Mouse (Mus musculus): Measurements from ENCODE around the gene Nefh.

- TF ChIP-seq CTCF (IDR thresholded peaks at IDR 0.05; ENCODE audit: extremely low read depth, insufficient read depth, low read length) (no peak), POLR2A (IDR thresholded peaks at IDR 0.05; ENCODE audit: extremely low read depth, insufficient read depth, low read length) (no peak)
Measured at GRCm38 (mm10) chr11:4967549-4967948, 19.7 kb upstream of the Nefh start.

Measured in cortical plate, adult 2 months (tissue).